Mouse (Mus musculus) adrenal gland, adult 2 months (tissue): ENCODE data around the gene Irs2. TPM values are rescaled to one million over a fixed set of nuclear protein-coding genes. Genes with fewer than 3 reads are reported as not detected.
A peak's percentile ranks its signal among the peaks of the same experiment; 100 is the strongest.

ENCODE experiments used
- DNase-seq: peaks from one replicate; pipeline ENCODE4 v3.0.0; 2021
- polyA plus RNA-seq: library from polyadenylated mRNA; depleted of rRNA; stranded (reverse); fragments of >200 nt; gene quantifications from 2 replicates; pipeline ENCODE4 v1.2.3, GENCODE M21; 2012
- total RNA-seq, 2 experiments: library from RNA; stranded (reverse); gene quantifications; 2 replicates each; pipeline ENCODE4 v1.2.3; 2021

Gene Irs2
- total and polyA plus RNA-seq, 3 experiments, result 19.6 to 37.6 (median 29.8) TPM

- no peak for DNase-seq
These were observed 55.6 kb downstream of the Irs2 start for GRCm38 (mm10) chr8:10952706-10953105.

DNA sequence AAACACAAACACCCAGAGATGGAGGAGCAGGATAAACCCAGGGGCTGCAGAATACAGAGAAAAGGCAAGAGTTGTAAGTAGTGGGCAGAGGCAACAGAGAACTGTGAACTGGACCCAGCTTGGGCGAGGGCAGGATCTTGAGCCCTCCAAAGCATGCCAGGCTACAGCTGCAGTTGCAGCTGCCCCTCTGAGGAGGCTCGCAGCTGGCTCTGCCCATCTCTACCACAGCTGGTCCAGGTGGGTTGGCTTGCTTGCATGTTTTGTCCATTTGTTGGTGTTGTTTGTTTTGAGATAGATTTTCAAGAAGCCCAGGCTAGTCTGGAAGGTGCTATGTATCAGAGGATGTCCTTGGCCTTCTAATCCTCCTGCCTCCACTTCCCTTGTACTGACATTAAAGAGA is 56.0 kb downstream of the Irs2 start:
- no peak for DNase-seq

DNA sequence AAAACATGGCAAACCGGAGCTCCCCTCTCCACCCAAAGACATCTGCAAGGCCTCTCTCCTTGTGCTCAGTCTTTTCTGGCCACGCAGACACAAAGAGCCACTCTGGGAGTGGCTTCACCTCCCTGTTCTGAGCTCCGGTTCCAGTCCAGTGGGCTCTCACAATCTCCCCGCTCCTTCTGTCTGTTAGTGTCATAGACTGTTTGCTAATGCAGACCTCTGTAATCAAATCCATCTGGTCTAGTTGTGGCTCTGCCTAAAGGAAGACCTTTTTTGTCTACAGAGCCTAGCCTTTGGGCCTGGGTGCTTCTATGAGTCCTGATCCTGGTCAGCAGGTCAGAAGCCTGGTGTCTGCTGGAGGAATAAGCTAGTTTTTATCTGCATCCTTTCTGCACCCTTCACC is 56.7 kb downstream of the Irs2 start:
- no peak for DNase-seq

GRCm38 (mm10) chr8:10945939-10946740 is 62.1 kb downstream of the Irs2 start:
- peak; percentile 95 for DNase-seq

GRCm38 (mm10) chr8:10945490-10945889 is 62.8 kb downstream of the Irs2 start:
- no peak for DNase-seq

DNA sequence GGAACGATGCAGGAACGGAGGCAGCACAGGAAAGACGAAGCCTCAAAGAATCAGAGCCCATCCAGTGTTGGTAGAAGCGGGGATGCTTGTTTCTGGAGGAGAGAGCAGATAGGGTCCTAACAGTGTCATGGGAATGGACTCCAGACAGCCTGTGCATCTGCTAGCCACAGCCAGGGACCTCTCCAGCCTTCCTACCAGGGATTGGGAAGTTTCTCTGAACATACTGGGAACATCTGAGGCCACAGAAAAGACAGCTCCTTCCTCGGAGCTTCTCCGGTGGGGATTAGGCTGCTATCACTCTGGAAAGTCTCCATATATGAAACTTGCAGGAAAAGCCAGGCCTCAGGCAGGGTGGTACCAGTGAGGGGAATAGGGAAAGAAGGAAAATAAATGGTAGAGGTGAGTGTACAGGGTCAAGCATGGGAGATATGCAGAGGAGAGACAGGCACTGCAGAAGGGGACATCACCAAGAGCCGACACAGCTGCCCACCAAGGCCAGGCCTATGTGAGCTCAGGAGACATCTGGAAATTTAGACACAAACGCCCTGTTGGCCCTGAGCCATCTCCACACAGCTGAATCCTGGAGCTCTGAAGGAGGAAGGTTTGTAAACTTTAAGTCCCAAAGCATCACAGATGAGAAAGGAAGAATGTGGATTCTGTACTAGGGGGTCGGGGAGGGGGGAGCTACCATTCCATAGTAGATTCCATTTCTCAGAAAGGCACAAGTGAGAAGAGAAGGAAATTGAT is 64.8 kb downstream of the Irs2 start:
- DNase-seq, result no peak

- DNase-seq, result no peak
These were observed 68.4 kb downstream of the Irs2 start for GRCm38 (mm10) chr8:10939883-10940282.

- DNase-seq, result no peak
These were observed 69.0 kb downstream of the Irs2 start for GRCm38 (mm10) chr8:10939210-10939782.

GRCm38 (mm10) chr8:10938284-10938683 is 70.0 kb downstream of the Irs2 start:
- DNase-seq, result no peak

DNA sequence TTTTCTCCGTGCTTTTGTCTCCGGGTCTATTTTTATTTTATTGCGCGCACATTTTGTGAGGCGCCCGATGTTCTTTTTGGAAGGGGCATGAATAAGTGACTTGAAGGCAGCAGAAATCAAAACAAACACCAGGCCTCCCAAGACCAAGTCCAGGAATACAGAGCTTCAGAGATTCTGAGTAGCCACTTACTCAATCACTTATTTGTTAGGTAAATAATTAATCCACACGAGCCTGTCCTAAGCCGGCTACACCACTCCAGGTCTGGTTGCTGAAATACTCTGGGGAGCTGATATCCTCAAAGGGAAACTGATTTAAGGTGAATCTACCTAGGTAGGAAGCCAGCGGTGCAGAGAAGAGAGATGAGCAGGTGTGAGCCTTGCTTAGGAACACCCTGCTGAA is 71.6 kb downstream of the Irs2 start:
- DNase-seq, result no peak

- no peak for DNase-seq
These were observed 73.0 kb downstream of the Irs2 start for GRCm38 (mm10) chr8:10935231-10935630.
